Mouse (Mus musculus) cortical plate, adult 2 months (tissue): Measurements from ENCODE around the gene Hapln3.

Experiments used
- CTCF ChIP-seq: fragments of 200-500 bp; IDR thresholded peaks from 2 replicates; pipeline ENCODE4 v1.5.1; 2011; ENCODE audit warnings: mild to moderate bottlenecking, control low read depth, low read length; ENCODE audit not compliant: insufficient read depth; ENCODE audit errors: extremely low read depth
- POLR2A ChIP-seq: fragments of 200-500 bp; IDR thresholded peaks from 2 replicates; pipeline ENCODE4 v1.6.1; 2011; ENCODE audit warnings: mild to moderate bottlenecking, low read length, control low read depth; ENCODE audit not compliant: insufficient read depth; ENCODE audit errors: extremely low read depth

- no peak for TF ChIP-seq POLR2A
- TF ChIP-seq CTCF, result no peak
These were observed 43.0 kb upstream of the Hapln3 start for GRCm38 (mm10) chr7:79173800-79174199.
